Mouse (Mus musculus): Measurements from ENCODE around the gene Fbxo22. TPM values are rescaled to one million over a fixed set of nuclear protein-coding genes. Genes with fewer than 3 reads are reported as not detected.
A peak's percentile ranks its signal among the peaks of the same experiment; 100 is the strongest.

Gene Fbxo22
- polyA plus RNA-seq, 1 experiment from 2014 or later = 30.0 TPM

DNA sequence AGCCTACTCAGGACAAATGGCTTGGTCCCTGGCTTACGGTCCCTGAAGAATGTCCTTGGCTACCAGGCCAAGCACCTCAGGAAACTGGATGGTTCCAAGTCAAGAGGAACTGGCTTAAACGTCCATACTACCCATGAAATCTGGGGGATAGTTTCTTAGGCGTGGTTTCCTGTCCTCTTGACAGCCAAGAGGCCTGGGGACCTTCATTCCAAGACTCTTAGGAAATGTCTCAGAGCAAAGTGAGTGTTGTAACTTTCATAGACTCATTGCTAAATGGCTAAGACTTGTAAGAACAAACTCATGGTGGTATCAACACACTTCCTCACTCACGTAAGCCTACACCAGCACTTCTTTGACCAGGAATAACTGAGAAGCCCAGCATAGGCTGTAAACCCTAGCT lies 46.9 kb downstream of the Fbxo22 start:
- Histone ChIP-seq H3K27me3 (ENCODE audit: control insufficient read depth, insufficient read depth, low read length) (no peaks in the 10 kb centered on the region), H3K9me3 (ENCODE audit: control insufficient read depth, low read length) (no peaks in the 10 kb centered on the region), H3K4me2 (replicated peaks; ENCODE audit: low read depth) (no peak overlapping the region), H3K9ac (ENCODE audit: low read length) (no peak overlapping the region), H3K4me3 (ENCODE audit: low read depth, low read length) (no peak overlapping the region), H3K4me1 (replicated peaks; ENCODE audit: control insufficient read depth, insufficient read depth) (no peaks in the 10 kb centered on the region), H3K27ac (replicated peaks) (no peak overlapping the region), H3K36me3 (ENCODE audit: control insufficient read depth, insufficient read depth, low read length) (no peaks in the 10 kb centered on the region)
- no peak for DNase-seq (ENCODE audit: low spot score)
- whole genome bisulfite sequencing = 52% methylated on average over 4 of the region's 4 CpGs
- TF ChIP-seq EP300 (optimal IDR thresholded peaks at IDR 0.05) (no peak), CTCF (IDR thresholded peaks at IDR 0.05; ENCODE audit: low read depth) (no peak)
- ATAC-seq (ENCODE audit: low FRiP score, low TSS enrichment) = no peak

- no peak for DNase-seq (ENCODE audit: low spot score)
- Histone ChIP-seq H3K27ac (replicated peaks) (no peak overlapping the region), H3K4me1 (replicated peaks; ENCODE audit: control insufficient read depth, insufficient read depth) (no peaks in the 10 kb centered on the region), H3K4me2 (replicated peaks; ENCODE audit: low read depth) (no peak overlapping the region), H3K9ac (ENCODE audit: low read length) (no peak overlapping the region), H3K9me3 (ENCODE audit: control insufficient read depth, low read length) (no peaks in the 10 kb centered on the region), H3K4me3 (ENCODE audit: low read depth, low read length) (no peak overlapping the region), H3K36me3 (ENCODE audit: control insufficient read depth, insufficient read depth, low read length) (no peaks in the 10 kb centered on the region), H3K27me3 (ENCODE audit: control insufficient read depth, insufficient read depth, low read length) (no peaks in the 10 kb centered on the region)
- ATAC-seq (ENCODE audit: low FRiP score, low TSS enrichment) = no peak
- TF ChIP-seq CTCF (IDR thresholded peaks at IDR 0.05; ENCODE audit: low read depth) = no peak
- no peak for TF ChIP-seq EP300 (optimal IDR thresholded peaks at IDR 0.05)
- WGBS = 90% methylated on average over 2 of the region's 2 CpGs
Measured at GRCm38 (mm10) chr9:55257105-55257504, 48.4 kb downstream of the Fbxo22 start.

DNA sequence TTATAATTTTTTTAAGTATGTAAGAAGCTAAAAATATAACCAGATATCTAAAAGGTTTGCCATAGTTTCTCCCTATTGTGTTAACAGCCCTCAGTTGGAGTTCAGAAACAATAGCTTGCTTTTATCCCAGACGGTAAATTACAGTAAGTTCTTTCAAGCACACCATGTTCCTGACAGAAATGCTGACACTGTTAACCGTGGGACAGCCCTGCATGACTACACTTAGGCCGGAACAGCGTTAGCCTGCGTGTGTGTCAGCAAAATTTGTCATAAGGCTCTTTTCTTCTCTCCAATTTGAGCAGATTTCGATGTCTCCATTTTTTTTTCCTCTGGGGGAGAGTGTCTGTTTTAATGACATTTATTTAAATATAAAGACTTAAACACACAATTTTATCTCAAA lies 51.0 kb downstream of the Fbxo22 start:
- TF ChIP-seq EP300 (optimal IDR thresholded peaks at IDR 0.05) (no peak), CTCF (IDR thresholded peaks at IDR 0.05; ENCODE audit: low read depth) (no peak)

DNA sequence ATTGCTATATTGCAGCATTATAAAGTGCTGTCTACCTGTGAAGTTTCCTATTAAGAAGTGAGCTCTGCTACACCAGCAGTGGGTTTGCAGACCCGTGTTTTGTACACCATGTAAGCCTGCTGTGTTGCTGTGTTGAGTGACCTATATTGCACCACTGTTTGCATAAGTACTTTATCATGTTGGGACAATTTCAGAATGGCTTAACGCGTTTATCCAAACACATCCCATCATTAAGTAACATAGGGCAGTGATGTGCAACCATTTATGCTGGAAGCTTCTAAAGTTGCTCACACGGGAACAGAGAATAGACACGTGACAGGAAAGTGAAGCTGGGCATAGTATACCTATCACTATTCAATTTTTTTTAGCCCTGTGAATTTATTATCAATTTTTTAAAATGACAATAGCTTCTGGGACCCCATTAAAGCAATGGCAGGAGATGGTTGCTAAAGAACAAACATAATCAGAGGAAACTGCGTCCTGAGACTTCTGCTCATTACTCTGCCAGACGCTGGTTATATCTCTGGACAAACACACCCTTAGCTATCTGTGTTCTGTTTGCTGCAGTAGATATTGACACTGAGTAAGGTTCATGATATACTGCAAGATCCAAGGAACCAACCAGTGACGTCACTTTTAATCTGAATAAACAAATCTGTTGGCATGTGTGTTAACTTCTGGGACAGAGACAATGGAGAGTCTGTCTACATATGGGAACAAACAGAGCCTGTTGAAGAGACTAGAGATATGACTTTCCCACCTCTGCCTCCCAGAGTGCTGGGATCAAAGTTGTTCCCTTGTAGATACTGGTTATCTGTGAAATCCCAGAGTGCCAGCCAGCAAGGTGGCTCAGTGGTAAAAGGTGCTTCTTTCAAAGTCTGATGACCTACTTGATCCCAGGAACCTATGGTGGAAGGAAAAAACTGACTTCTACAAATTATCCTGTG lies 55.9 kb downstream of the Fbxo22 start:
- Histone ChIP-seq H3K4me2 (replicated peaks; ENCODE audit: low read depth) (no peak overlapping the region), H3K27ac (replicated peaks) (no peak overlapping the region), H3K27me3 (ENCODE audit: control insufficient read depth, insufficient read depth, low read length) (no peaks in the 10 kb centered on the region), H3K4me1 (replicated peaks; ENCODE audit: control insufficient read depth, insufficient read depth) (no peaks in the 10 kb centered on the region), H3K4me3 (ENCODE audit: low read depth, low read length) (no peak overlapping the region), H3K9me3 (ENCODE audit: control insufficient read depth, low read length) (no peaks in the 10 kb centered on the region), H3K36me3 (ENCODE audit: control insufficient read depth, insufficient read depth, low read length) (no peaks in the 10 kb centered on the region), H3K9ac (ENCODE audit: low read length) (no peak overlapping the region)
- no peak for DNase-seq (ENCODE audit: low spot score)
- WGBS = 55% methylated on average over 8 of the region's 8 CpGs
- TF ChIP-seq CTCF (IDR thresholded peaks at IDR 0.05; ENCODE audit: low read depth) = no peak
- TF ChIP-seq EP300 (optimal IDR thresholded peaks at IDR 0.05) = no peak
- ATAC-seq (ENCODE audit: low FRiP score, low TSS enrichment) = 0 out of 2 replicates have a peak, but pooled peaks have one; percentile 42

More for the DNA sequence above, 51.0 kb downstream of the Fbxo22 start:
- Histone ChIP-seq H3K4me1 (replicated peaks; ENCODE audit: control insufficient read depth, insufficient read depth) (no peaks in the 10 kb centered on the region), H3K36me3 (ENCODE audit: control insufficient read depth, insufficient read depth, low read length) (no peaks in the 10 kb centered on the region), H3K9me3 (ENCODE audit: control insufficient read depth, low read length) (no peaks in the 10 kb centered on the region), H3K4me2 (replicated peaks; ENCODE audit: low read depth) (no peak overlapping the region), H3K4me3 (ENCODE audit: low read depth, low read length) (no peak overlapping the region), H3K9ac (ENCODE audit: low read length) (no peak overlapping the region), H3K27ac (replicated peaks) (no peak overlapping the region), H3K27me3 (ENCODE audit: control insufficient read depth, insufficient read depth, low read length) (no peaks in the 10 kb centered on the region)
- DNase-seq (ENCODE audit: low spot score) (no peak), ATAC-seq (ENCODE audit: low FRiP score, low TSS enrichment) (no peak)
- 59% methylated on average over 6 of the region's 6 CpGs for WGBS

DNA sequence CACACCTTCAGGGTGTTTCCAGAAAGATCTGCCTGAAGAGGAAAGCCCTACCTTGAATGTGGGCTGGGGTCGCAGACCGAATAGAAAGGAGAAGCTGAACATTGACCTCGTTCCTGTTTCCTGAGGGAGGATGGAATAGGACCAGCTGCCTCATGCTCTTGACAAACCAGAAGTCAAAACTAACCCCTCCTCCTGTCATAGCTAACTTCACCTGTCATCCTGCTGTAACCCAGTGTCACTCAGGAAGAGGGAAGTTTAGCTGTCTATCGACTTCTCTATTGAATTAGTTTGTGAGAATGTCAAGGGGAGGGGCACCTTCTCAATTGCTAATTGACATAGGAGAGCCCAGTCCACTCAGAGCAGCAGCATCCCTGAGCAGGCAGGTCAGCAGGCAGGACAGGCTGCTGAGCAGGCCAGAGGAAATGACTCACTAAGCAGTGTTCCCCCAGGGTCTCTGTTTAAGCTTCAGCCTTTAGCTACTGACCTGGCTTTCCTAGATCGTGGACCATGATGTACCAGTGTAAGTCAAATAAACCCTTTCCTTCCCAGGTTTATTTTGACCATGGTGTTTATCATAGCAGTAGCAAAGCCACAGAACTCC lies 63.3 kb downstream of the Fbxo22 start:
- WGBS = 50% methylated on average over 5 of the region's 5 CpGs
- no peak overlapping the region for H3K4me2 ChIP-seq (replicated peaks; ENCODE audit: low read depth)
- no peak for DNase-seq (ENCODE audit: low spot score)

DNA sequence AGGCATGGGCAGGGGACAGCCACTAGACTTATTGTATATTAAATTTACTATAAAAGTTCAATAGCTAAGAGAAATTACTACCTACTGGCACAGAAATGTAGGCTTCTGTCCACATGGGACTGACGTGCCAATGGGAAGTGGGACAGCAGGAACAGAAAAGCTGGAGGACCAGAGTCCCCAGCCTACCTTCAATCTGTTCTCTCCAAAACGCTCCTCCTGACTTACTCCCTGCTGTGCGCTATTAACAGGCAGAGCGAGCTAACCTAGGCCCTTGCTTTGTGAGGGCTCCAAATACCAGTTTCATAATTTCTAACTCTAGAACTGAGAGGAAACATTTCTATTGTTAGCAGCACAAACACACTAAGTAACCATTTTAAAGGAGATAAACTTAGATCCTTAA lies 65.2 kb downstream of the Fbxo22 start:
- H3K4me1 ChIP-seq (replicated peaks; ENCODE audit: control insufficient read depth, insufficient read depth) = no peaks in the 10 kb centered on the region
- no peak for ATAC-seq (ENCODE audit: low FRiP score, low TSS enrichment)
- H3K27me3 ChIP-seq (ENCODE audit: control insufficient read depth, insufficient read depth, low read length) = no peaks in the 10 kb centered on the region
- no peak overlapping the region for H3K4me3 ChIP-seq (ENCODE audit: low read depth, low read length)
- H3K4me2 ChIP-seq (replicated peaks; ENCODE audit: low read depth) = no peak overlapping the region
- no peak overlapping the region for H3K9ac ChIP-seq (ENCODE audit: low read length)
- TF ChIP-seq EP300 (optimal IDR thresholded peaks at IDR 0.05) = no peak
- TF ChIP-seq CTCF (IDR thresholded peaks at IDR 0.05; ENCODE audit: low read depth) = no peak
- no peak overlapping the region for H3K27ac ChIP-seq (replicated peaks)
- no peaks in the 10 kb centered on the region for H3K36me3 ChIP-seq (ENCODE audit: control insufficient read depth, insufficient read depth, low read length)
- H3K9me3 ChIP-seq (ENCODE audit: control insufficient read depth, low read length) = no peaks in the 10 kb centered on the region
- DNase-seq (ENCODE audit: low spot score) = no peak
- 71% methylated on average over 4 of the region's 4 CpGs for WGBS

More for the DNA sequence above, 63.3 kb downstream of the Fbxo22 start:
- Histone ChIP-seq H3K36me3 (ENCODE audit: control insufficient read depth, insufficient read depth, low read length) (no peaks in the 10 kb centered on the region), H3K27ac (replicated peaks) (no peak overlapping the region), H3K4me1 (replicated peaks; ENCODE audit: control insufficient read depth, insufficient read depth) (no peaks in the 10 kb centered on the region), H3K4me3 (ENCODE audit: low read depth, low read length) (no peak overlapping the region), H3K9me3 (ENCODE audit: control insufficient read depth, low read length) (no peaks in the 10 kb centered on the region), H3K27me3 (ENCODE audit: control insufficient read depth, insufficient read depth, low read length) (no peaks in the 10 kb centered on the region), H3K9ac (ENCODE audit: low read length) (no peak overlapping the region)
- TF ChIP-seq CTCF (IDR thresholded peaks at IDR 0.05; ENCODE audit: low read depth) = no peak
- TF ChIP-seq EP300 (optimal IDR thresholded peaks at IDR 0.05) = no peak
- ATAC-seq (ENCODE audit: low FRiP score, low TSS enrichment) = no peak

Other genes starting within 250 kb of the Fbxo22 start
- 1.1 and 1.3 TPM in 2 replicates for gene Chrna5, start 228.0 kb upstream of the Fbxo22 start, polyA plus RNA-seq (2015; fragmentation: Nextera tagmentation; extraction: Ambion mirVana)
- gene Chrna3, start 182.4 kb upstream of the Fbxo22 start, polyA plus RNA-seq (2015; fragmentation: Nextera tagmentation; extraction: Ambion mirVana) = 3.2 and 3.8 TPM in 2 replicates
- 1.4 and 1.6 TPM in 2 replicates for gene Chrnb4, start 160.1 kb upstream of the Fbxo22 start, polyA plus RNA-seq (2015; fragmentation: Nextera tagmentation; extraction: Ambion mirVana)
- gene Ube2q2, start 60.1 kb upstream of the Fbxo22 start, polyA plus RNA-seq (2015; fragmentation: Nextera tagmentation; extraction: Ambion mirVana) = 22.5 and 22.8 TPM in 2 replicates
- gene Nrg4, start 117.9 kb downstream of the Fbxo22 start, polyA plus RNA-seq (2015; fragmentation: Nextera tagmentation; extraction: Ambion mirVana) = 1.1 and 1.6 TPM in 2 replicates
- 0.51 and 0.62 TPM in 2 replicates for gene Tmem266, start 118.0 kb downstream of the Fbxo22 start, polyA plus RNA-seq (2015; fragmentation: Nextera tagmentation; extraction: Ambion mirVana)